Mouse (Mus musculus): ENCODE data around the gene Uchl4. TPM values are rescaled to one million over a fixed set of nuclear protein-coding genes. Genes with fewer than 3 reads are reported as not detected.
A peak's percentile ranks its signal among the peaks of the same experiment; 100 is the strongest.
"Not testable (repeated sequence)": the region's sequence is repeated elsewhere in the genome, so short reads cannot be mapped to it uniquely, and the experiment has no call there.

Gene Uchl4
- polyA plus RNA-seq, 1 experiment: 0.89 TPM

GRCm38 (mm10) chr9:64259906-64260305, 24.9 kb downstream of the Uchl4 start:
- TF ChIP-seq CTCF (IDR thresholded peaks at IDR 0.05; ENCODE audit: control insufficient read depth, insufficient read depth, insufficient replicate concordance, low read depth, low read length) (no peak), POLR2A (IDR thresholded peaks at IDR 0.05; ENCODE audit: control insufficient read depth, low read depth, low read length) (no peak)
- no peaks in the 10 kb centered on the region for H3K4me1 ChIP-seq (ENCODE audit: control insufficient read depth, insufficient read depth, low read length)
- H3K36me3 ChIP-seq (ENCODE audit: control insufficient read depth, insufficient read depth, low read length): no peaks in the 10 kb centered on the region
- no peak overlapping the region for H3K27ac ChIP-seq (ENCODE audit: control insufficient read depth, insufficient read depth, low read depth, low read length)
- no peak overlapping the region for H3K4me3 ChIP-seq (ENCODE audit: control insufficient read depth, low read depth, low read length)
- no peaks in the 10 kb centered on the region for H3K27me3 ChIP-seq (ENCODE audit: control insufficient read depth, insufficient read depth, low read length)

GRCm38 (mm10) chr9:64261023-64261422, 26.0 kb downstream of the Uchl4 start:
- H3K4me3 ChIP-seq (ENCODE audit: control insufficient read depth, low read depth, low read length): no peak overlapping the region
- H3K4me1 ChIP-seq (ENCODE audit: control insufficient read depth, insufficient read depth, low read length): no peaks in the 10 kb centered on the region
- TF ChIP-seq CTCF (IDR thresholded peaks at IDR 0.05; ENCODE audit: control insufficient read depth, insufficient read depth, insufficient replicate concordance, low read depth, low read length) (no peak), POLR2A (IDR thresholded peaks at IDR 0.05; ENCODE audit: control insufficient read depth, low read depth, low read length) (no peak)
- no peaks in the 10 kb centered on the region for H3K36me3 ChIP-seq (ENCODE audit: control insufficient read depth, insufficient read depth, low read length)
- no peaks in the 10 kb centered on the region for H3K27me3 ChIP-seq (ENCODE audit: control insufficient read depth, insufficient read depth, low read length)
- no peak overlapping the region for H3K27ac ChIP-seq (ENCODE audit: control insufficient read depth, insufficient read depth, low read depth, low read length)

GRCm38 (mm10) chr9:64264813-64265212, 29.8 kb downstream of the Uchl4 start:
- TF ChIP-seq POLR2A (IDR thresholded peaks at IDR 0.05; ENCODE audit: control insufficient read depth, low read depth, low read length) (no peak), CTCF (IDR thresholded peaks at IDR 0.05; ENCODE audit: control insufficient read depth, insufficient read depth, insufficient replicate concordance, low read depth, low read length) (no peak)
- H3K36me3 ChIP-seq (ENCODE audit: control insufficient read depth, insufficient read depth, low read length): no peaks in the 10 kb centered on the region
- no peaks in the 10 kb centered on the region for H3K4me1 ChIP-seq (ENCODE audit: control insufficient read depth, insufficient read depth, low read length)
- no peak overlapping the region for H3K27ac ChIP-seq (ENCODE audit: control insufficient read depth, insufficient read depth, low read depth, low read length)
- H3K27me3 ChIP-seq (ENCODE audit: control insufficient read depth, insufficient read depth, low read length): no peaks in the 10 kb centered on the region
- H3K4me3 ChIP-seq (ENCODE audit: control insufficient read depth, low read depth, low read length): no peak overlapping the region

- Histone ChIP-seq H3K36me3 (ENCODE audit: control insufficient read depth, insufficient read depth, low read length) (no peaks in the 10 kb centered on the region), H3K4me1 (ENCODE audit: control insufficient read depth, insufficient read depth, low read length) (no peaks in the 10 kb centered on the region), H3K27me3 (ENCODE audit: control insufficient read depth, insufficient read depth, low read length) (no peaks in the 10 kb centered on the region), H3K27ac (ENCODE audit: control insufficient read depth, insufficient read depth, low read depth, low read length) (no peak overlapping the region), H3K4me3 (ENCODE audit: control insufficient read depth, low read depth, low read length) (no peak overlapping the region)
- TF ChIP-seq POLR2A (IDR thresholded peaks at IDR 0.05; ENCODE audit: control insufficient read depth, low read depth, low read length) (no peak), CTCF (IDR thresholded peaks at IDR 0.05; ENCODE audit: control insufficient read depth, insufficient read depth, insufficient replicate concordance, low read depth, low read length) (no peak)
Measured at GRCm38 (mm10) chr9:64267231-64267630, 32.2 kb downstream of the Uchl4 start.

GRCm38 (mm10) chr9:64268196-64268595, 33.2 kb downstream of the Uchl4 start:
- H3K4me3 ChIP-seq (ENCODE audit: control insufficient read depth, low read depth, low read length): peak overlapping the region; percentile 13
- no peaks in the 10 kb centered on the region for H3K27me3 ChIP-seq (ENCODE audit: control insufficient read depth, insufficient read depth, low read length)
- TF ChIP-seq CTCF (IDR thresholded peaks at IDR 0.05; ENCODE audit: control insufficient read depth, insufficient read depth, insufficient replicate concordance, low read depth, low read length): no peak
- TF ChIP-seq POLR2A (IDR thresholded peaks at IDR 0.05; ENCODE audit: control insufficient read depth, low read depth, low read length): no peak
- H3K4me1 ChIP-seq (ENCODE audit: control insufficient read depth, insufficient read depth, low read length): no peaks in the 10 kb centered on the region
- H3K27ac ChIP-seq (ENCODE audit: control insufficient read depth, insufficient read depth, low read depth, low read length): no peak overlapping the region
- H3K36me3 ChIP-seq (ENCODE audit: control insufficient read depth, insufficient read depth, low read length): no peaks in the 10 kb centered on the region

- not testable (repeated sequence) for H3K27ac ChIP-seq (ENCODE audit: control insufficient read depth, insufficient read depth, low read depth, low read length); H3K27me3 ChIP-seq (ENCODE audit: control insufficient read depth, insufficient read depth, low read length); H3K36me3 ChIP-seq (ENCODE audit: control insufficient read depth, insufficient read depth, low read length); H3K4me1 ChIP-seq (ENCODE audit: control insufficient read depth, insufficient read depth, low read length); H3K4me3 ChIP-seq (ENCODE audit: control insufficient read depth, low read depth, low read length)
Measured at GRCm38 (mm10) chr9:64268836-64269235, 33.8 kb downstream of the Uchl4 start.

- no peak overlapping the region for H3K27ac ChIP-seq (ENCODE audit: control insufficient read depth, insufficient read depth, low read depth, low read length)
- TF ChIP-seq POLR2A (IDR thresholded peaks at IDR 0.05; ENCODE audit: control insufficient read depth, low read depth, low read length) (no peak), CTCF (IDR thresholded peaks at IDR 0.05; ENCODE audit: control insufficient read depth, insufficient read depth, insufficient replicate concordance, low read depth, low read length) (no peak)
- no peaks in the 10 kb centered on the region for H3K27me3 ChIP-seq (ENCODE audit: control insufficient read depth, insufficient read depth, low read length)
- H3K4me1 ChIP-seq (ENCODE audit: control insufficient read depth, insufficient read depth, low read length): peaks cover 2% of the 10 kb centered on the region; the same call in 1 of the 2 replicates
- H3K36me3 ChIP-seq (ENCODE audit: control insufficient read depth, insufficient read depth, low read length): no peaks in the 10 kb centered on the region
- no peak overlapping the region for H3K4me3 ChIP-seq (ENCODE audit: control insufficient read depth, low read depth, low read length)
Measured at GRCm38 (mm10) chr9:64271249-64271648, 36.2 kb downstream of the Uchl4 start.

- TF ChIP-seq POLR2A (IDR thresholded peaks at IDR 0.05; ENCODE audit: control insufficient read depth, low read depth, low read length) (no peak), CTCF (IDR thresholded peaks at IDR 0.05; ENCODE audit: control insufficient read depth, insufficient read depth, insufficient replicate concordance, low read depth, low read length) (peak; percentile 31; the same call in 1 of the 2 replicates)
- H3K4me1 ChIP-seq (ENCODE audit: control insufficient read depth, insufficient read depth, low read length): peaks cover 2% of the 10 kb centered on the region; the same call in 1 of the 2 replicates
- H3K27ac ChIP-seq (ENCODE audit: control insufficient read depth, insufficient read depth, low read depth, low read length): no peak overlapping the region
- no peaks in the 10 kb centered on the region for H3K36me3 ChIP-seq (ENCODE audit: control insufficient read depth, insufficient read depth, low read length)
- no peaks in the 10 kb centered on the region for H3K27me3 ChIP-seq (ENCODE audit: control insufficient read depth, insufficient read depth, low read length)
- no peak overlapping the region for H3K4me3 ChIP-seq (ENCODE audit: control insufficient read depth, low read depth, low read length)
Measured at GRCm38 (mm10) chr9:64272611-64273010, 37.6 kb downstream of the Uchl4 start.
